Mouse (Mus musculus) kidney, adult 8-10 months (tissue): ENCODE measurements at regions not wholly inside any gene's neighbourhood (a gene's known extent, or its start where the extent isn't known, plus 50 kb on each side); places are given as distances from the start of the nearest gene placed in this dataset.

Experiments
- DNase-seq, 2 experiments: peaks; one replicate each; pipeline ENCODE4 v3.0.0; 2022

DNA sequence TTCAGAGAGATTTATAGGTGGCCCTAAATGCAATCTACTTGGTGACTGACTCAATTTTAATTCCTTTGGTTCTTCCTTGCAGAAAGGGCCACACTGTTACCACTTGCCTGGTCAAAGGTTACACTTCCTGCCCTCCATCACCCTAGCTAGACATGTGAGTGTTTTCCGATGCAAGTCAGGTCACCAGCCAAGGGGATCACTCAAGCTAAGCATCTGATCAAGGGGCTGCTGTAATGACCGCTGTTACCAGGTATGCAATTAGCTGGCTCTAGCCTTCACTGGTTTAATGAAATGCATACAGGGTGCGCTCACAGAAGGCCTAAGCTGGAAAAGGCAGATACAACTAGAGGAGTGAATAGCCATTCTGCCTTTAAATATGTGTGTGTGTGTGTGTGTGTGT lies 105.1 kb downstream of the Mtx2 start:
- DNase-seq: peak; percentile 13 to 33

DNA sequence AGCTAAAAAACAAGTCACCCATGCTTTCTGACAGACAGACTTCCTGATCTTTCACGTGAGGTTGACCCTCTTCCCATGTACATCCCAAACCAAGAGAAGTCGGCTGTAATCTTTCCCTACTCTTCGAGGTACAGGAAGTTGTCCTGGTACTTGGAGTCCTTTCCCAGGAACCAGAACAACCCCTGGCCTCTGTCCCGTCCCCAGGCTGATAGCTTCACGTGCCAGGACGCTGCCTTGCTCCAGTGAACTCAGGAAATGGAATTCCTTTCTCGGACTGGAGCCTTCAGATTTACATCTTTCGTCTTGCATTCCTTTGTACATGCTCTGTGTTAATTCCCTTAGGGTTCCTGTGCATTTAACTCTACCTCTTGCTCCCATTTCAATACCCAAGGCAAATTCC lies 107.6 kb downstream of the Mtx2 start:
- peak; percentile 61 to 74 for DNase-seq

DNA sequence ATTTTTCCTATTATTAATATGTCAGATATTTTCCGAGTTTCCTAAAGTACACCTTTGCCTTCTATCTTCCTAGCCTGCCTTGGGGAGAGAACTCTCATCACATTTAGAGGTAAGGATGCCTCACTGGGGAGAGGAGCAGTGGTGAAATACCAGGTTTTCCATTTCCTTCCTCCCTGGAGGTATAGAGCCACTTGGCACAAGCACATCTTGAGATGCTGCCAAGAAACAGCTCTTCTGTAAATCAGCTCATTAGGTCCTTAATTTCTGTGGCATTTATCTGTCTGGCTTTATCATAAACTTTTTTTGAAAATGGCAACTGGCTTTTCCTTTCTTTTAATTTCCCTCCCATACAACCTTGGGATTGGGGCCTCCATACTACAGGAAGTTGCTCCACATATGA lies 108.2 kb downstream of the Mtx2 start:
- DNase-seq: no peak

DNA sequence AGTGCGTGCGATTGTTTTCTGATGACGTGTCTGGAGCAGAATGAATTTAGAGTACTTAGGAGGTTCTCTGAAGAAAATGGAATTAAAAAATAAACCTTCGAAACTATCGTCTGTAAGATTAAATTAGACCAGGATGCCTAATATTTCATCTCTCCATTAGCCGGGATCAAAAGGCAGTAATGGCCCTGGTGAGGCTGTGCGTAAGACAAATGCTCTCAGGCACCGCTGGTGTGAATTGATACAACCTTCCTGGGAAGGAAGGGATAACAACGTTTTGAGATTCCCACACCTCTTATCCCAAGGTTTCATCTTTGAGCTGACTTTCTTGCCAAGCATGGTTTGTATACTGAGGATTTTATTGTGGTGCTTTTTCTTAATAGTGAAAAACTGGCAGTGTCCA lies 113.1 kb downstream of the Mtx2 start:
- DNase-seq: no peak

DNA sequence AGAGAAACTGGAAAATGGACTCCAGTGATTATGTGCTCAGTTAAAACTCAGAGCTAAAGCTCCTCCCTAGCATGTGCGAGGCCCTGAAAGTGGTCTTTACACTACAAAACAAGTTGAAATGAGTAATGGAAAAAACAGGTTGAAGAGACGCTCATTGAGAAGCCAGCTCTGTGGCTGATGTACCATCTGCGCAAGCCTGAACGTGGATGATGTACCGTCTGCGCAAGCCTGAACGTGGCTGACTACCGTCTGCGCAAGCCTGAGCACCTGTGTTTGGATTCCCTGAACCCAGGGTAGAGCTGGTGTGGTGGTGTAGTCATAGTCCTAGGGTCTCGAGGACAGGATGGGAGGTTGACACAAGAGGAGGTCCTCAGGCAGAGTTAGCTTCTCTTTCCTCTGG lies 116.4 kb downstream of the Mtx2 start:
- DNase-seq: no peak

DNA sequence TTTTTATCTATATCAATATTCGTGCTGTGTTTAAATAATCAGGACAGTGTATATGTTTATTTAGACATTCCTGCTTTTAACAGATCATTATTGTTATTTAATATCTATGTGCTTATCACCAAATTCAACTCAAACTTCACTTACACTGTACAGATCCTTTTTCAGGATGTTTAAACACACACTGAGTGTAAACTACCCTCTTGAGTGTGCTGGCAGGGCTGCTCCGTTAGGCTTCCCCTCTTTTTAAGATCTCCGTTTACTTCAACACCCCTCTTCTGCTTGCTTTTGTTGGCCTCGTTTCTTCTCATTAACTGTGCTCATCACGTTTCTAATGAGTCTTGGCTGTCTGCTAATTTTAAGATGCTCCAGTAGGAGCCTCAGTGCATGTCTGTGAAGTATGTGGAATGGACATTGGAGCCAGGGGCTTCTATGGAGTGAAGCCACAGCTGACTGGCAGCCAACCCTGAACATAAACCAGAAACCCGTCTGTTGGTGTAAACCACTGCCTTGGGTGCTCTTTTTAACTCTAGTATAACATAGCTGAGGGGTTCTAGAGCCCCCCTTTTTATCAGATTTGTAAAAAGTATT lies 117.1 kb downstream of the Mtx2 start:
- no peak for DNase-seq

DNA sequence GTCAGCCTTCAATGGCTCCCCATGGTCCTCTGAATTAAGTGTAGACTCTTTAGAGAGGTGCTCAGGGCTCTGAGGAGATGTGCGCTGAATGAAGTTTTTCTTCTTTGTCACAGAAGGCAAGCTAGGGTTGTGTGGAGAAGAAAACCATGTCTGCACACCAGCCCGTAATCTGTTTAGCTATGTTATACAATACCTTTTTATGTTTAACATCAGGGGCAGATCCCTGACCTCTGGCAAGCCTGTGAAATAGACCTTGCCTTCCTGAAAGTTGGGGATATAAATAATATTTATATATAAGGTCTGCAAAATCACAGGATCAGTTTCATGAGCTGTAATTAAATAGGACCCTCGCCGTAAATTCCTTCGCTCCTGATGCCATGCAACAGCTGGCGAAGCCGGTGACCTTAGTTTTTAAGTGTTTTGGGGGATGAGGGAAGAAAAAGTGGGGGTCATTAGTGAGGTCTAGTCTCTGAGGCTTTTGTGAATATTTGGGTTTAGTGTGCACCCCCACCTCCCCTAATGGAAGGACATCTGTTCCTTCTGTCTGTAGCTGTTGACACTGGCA lies 119.7 kb downstream of the Mtx2 start:
- DNase-seq: no peak

DNA sequence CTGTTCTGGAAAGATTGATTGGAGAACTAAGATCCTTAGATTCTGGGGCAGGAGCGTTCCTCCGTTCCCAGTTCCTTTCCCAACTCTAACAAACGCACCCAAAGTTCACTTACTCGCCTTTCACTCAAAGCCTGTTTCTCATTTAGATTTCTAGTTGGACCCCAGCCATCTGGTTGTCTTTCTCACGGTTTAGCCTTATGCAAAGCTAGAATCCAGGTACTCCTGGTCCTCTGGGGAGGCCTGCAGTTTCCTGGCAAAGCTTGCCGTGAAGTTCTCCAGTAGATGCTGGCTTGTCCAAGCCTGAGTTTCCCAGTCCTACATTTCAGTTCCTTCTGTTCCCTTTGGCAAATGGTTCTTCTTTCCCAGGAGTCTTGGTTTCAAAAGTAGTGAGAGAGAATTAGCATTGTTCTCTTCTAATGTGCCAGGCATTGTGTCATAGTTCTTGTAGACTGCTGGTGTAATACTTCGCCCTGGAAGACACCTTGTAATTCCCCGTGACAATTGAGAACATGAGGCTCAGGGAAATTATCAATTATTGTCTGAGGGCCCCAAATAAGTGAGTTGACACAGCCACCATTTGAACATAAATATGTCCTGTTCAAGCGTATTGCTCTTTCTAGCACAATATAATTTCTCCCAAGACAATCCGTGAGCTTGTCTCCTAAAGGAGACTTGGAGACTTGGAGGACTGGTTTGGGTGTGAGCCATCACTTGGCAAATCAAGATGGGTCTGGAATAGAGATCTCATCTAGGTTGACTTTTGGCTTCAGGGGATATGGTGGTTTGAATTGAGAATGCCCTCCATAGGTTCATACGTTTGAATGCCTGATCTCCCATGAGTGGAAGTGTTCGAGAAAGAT lies 126.0 kb downstream of the Mtx2 start:
- no peak for DNase-seq

DNA sequence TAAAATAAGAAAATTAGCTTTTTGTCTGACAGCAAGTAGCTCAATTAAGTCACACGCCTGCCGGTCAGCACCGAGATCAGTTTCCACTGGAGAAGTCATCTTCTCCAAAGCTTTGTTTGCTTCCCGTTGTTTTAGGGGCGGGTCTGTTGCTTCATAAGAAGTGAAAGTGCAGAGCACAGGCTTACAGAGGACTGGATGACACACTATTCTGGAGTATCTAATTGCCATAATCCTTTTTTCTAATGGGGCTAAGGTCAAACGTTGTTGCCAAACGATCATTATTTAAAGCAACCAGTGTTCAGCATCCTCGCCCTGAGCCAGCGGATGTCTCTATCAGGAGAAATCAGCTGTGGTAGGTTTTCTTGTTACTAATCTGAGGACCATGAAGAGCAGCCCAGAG lies 128.5 kb downstream of the Mtx2 start:
- no peak for DNase-seq

DNA sequence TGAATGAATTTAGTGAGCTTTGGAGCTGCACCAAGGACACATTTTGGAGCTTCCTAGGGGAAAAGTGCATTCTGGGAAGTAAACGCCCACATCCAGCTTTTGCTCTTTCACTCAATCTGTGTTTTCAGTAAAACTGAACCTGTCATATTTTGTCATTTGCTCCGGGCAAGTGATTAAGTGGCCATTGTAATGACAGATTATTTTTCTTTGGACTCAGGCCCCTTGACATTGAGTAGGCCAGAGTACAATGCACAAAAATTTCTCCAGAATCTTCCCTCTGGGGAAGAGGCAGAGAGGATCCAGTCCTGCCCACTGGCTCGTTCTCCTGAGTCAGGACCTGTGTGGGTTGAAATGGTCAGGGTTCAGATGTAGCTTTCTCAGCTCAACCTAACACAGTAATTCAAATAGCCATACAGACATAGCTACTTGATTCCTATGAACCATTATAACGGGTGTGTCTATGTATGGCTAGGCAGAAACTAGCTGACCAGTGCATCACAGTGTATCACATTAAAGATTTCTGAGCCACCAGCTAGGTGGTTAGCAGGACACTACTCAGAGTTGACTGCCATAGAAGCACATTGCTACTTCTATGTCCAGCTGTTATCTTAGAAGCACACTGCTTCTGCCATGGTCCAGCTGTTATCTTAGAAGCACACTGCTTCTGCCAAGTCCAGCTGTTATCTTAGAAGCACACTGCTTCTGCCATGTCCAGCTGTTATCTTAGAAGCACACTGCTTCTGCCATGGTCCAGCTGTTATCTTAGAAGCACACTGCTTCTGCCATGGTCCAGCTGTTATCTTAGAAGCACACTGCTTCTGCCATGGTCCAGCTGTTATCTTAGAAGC lies 129.9 kb downstream of the Mtx2 start:
- no peak for DNase-seq

DNA sequence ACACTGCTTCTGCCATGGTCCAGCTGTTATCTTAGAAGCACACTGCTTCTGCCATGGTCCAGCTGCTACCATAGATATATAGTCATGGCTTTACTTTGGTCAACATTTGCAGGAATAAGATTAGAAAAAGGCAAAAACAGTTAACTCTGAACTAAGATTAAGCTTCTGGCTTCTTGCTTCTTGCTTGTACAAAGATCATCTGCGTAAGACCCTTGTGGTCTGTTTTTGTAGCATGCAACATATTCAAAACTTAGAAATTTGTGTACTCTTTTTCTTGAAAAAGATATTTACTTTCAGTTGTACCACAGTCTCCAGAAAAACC lies 130.5 kb downstream of the Mtx2 start:
- no peak for DNase-seq

DNA sequence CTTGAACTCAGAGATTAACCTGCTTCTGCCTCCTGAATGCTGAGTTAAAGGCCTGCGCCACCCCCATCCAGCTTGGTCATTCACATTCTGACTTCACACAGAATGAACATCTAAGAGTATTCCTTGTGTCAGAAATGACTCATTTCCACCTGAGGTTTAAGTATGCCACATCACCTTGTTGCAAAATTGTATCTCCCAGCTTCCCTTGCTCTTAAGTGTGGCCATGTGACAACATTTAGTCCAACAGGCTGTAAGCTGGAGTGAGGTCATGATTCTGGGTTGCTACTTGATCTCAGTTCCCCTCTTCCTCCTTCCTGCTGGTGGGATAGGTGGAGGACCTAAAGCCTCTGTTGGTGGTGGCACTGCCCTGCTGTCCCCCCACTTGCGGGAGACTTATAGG lies 131.0 kb downstream of the Mtx2 start:
- DNase-seq: no peak

DNA sequence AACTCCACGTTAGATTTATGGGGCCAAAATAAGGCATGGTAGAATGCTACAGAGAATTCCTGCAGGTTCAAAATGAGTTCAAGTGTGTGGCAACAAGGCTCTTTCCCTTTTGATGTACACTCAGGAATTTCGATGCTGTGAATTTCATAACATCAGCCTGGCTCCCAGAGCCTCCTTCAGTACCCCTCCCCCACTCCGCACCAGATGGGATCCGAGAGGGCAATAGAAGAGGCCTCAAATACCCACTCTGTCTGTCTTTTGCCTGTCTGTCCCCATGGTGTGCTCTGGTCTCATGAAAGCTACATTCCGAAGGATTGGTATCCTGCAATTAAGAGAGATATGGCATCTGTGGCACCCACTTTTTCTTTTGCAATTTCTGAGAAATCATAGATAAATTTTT lies 134.3 kb downstream of the Mtx2 start:
- no peak for DNase-seq

DNA sequence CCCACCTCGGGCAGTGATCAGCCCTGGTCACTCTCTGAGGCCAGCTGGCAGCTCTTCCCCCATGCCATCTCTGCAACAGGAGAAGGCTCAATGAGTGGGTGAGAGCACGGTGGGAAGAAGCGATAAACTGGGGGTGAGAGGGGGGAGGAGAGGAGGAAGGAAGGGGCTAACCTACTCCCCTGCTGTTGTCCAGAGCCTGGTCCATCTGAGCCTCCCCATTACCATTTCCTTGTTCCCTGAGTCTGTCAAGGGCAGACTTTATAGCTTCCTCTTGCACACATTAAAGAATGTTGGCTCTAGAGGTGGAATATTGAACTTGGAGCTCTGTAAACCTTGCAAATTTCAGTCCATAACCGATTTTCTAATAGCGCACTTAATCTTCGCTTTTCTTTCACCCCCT lies 136.8 kb downstream of the Mtx2 start:
- no peak for DNase-seq

DNA sequence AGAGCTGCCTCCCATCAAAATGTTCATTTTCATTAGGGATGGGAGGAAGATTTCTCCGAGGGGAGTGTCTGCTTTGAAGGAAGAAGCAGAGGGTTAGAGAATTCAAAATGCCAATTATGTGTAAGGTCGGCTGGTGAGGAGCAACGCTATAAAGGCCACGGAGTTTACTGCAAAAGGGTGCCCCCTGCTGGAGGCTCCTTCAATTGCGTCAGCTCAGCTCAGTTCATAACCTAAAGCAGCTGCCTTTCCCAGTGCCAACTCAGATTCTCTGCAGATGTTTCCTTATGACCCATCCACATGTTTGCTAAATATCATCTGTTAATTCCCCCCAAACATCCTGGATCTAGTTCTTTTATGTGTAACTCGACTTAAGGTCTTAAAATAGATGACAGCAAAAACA lies 138.8 kb downstream of the Mtx2 start:
- peak; percentile 80 to 93 for DNase-seq

DNA sequence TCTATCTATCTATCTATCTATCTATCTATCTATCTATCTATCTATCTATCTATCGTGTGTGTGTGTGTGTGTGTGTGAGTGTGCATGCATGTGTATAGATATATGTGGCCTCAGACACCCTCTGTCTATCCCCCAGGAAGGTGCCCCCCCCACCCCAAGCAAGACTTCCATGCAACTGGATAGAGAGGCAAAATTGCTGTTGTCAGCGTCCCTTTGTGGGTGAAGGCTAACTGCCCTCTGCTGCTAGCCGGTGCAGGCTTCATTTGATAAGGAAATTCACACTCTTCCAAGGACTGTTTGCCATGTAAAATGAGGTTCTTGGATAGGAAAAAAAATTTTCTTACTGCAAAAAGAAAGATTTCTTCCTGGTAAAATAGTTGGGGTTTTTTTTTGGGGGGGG lies 139.4 kb downstream of the Mtx2 start:
- no peak for DNase-seq

DNA sequence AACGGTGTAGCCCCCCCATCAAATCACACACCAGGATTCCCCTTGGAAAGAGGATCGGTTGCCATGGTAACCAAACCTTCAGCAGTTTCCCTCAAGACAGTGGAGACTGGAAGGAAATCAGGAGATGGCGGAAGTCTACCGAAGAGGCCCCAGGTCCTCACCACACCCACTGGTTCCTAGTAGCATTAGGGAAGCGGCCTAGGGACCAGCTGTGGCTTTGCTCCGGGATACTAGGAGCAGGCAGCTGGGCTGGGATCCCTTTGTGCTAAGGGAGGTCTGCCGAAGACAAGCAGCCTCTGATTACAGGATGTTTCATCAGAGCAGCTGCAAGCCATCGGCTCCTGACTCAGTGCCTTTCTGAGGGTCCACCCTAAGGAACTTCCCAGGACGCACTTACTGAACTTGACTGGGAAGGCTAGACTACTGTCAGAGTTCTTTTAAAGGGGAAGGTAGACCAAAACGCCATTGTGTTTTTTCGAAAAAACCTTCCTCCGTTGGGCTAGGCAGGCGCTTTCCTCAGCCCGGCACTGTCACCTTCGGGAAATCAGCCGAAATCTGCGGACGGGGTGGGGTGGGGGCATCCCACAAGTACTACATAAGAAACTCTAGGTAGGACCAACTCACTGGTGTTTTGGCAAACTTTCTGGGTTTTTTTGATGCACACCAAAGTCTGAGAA lies 139.9 kb downstream of the Mtx2 start:
- no peak for DNase-seq

DNA sequence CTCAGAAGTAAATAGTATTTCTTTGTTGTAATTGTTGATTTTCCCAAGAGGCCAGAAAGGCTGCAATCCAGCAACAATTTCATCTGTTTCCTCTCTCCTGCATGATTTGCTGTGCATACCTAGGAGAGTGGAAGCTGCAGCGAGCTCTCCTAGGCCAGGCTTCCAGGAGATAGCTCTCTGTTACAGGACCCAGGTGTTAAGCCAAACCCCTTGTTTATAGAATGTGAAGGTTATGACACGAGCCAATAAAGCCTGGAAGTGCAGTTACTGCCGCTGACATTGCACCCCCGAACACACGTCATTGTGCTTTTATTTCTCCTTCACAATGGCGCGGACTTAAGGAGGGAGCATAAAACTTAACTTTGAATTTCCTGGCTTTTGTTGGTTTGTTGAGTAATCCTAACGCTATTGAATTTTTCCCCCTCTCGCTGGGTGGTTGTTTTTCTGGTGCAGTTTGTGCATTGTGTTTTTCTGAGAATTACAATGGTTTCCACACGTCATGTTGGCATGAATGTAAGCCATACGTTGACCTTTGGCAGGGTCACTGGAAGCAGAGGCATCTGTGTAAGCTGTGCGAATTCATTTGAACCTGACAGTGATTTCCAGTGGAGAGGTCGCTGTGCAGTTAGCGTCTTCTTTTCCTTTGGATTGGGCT lies 145.1 kb downstream of the Mtx2 start:
- DNase-seq: no peak

DNA sequence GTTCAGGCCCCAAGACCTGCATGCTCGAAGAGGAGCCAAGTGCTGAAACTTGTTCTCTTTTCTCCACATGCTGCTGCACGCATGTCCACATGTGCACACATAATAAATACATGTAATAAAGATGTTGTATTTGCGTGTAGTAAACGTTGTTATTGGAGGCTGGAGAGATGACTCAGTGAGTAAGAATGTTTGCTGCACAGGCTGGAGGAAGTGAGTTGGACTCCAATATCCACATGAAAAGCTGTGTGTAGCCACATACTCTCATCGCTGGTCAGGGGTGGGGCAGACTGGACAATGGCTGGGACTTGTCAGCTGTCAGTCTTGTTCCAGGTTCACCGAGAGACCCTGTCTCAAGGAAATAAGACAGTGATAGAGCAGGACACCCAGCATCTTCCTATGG lies 147.8 kb downstream of the Mtx2 start:
- no peak for DNase-seq

DNA sequence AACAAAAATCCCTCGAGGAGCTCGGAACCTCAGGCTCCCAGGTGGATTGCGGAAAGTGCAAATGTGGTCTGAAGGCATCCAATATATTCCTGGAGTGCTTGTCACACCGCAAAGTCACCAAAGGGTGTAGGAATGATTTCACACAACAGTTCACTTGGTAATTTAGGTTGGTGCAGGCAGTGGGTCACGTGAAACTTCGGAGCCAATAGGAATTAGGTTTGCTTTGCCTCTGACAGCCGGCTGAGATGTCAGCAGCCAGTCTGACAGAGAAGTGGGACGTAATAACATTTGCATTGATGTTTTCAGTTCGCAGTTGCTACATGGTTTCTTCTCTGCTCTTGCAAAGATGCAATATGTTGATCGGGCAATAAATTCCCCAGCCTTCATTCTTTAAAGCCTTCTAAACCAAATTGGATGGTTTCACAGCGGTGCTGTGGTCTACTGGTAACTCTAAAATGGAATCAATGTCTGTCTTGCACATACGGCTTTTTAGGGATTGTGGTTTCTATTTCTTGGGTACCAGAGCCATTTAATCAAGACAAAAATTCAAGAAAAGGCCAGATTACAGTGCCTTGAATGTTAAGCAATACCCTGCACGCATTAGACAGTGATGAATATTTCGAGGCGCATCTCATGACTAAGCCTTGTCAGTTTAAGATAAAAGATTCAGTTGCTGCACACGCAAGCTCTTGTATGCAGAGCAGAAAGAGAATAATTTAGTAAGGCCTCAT lies 149.2 kb downstream of the Mtx2 start:
- no peak for DNase-seq

DNA sequence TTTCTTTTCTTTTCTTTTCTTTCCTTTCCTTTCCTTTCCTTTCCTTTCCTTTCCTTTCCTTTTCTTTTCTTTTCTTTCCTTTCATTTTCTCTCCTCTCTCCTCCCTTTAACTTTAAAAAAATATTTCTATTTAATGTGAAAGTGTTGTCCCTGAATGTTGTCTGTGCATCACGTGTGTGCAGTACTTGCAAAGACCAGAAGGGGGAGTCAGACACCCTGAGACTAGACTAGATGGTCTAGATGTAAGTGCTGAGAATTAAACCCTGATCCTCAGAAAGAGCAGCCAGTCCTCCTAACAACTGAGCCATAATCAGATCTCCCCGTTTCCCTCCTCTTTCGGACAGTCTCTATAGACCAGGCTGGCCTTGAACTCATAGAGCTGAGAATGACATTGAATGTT lies 151.7 kb downstream of the Mtx2 start:
- no peak for DNase-seq

DNA sequence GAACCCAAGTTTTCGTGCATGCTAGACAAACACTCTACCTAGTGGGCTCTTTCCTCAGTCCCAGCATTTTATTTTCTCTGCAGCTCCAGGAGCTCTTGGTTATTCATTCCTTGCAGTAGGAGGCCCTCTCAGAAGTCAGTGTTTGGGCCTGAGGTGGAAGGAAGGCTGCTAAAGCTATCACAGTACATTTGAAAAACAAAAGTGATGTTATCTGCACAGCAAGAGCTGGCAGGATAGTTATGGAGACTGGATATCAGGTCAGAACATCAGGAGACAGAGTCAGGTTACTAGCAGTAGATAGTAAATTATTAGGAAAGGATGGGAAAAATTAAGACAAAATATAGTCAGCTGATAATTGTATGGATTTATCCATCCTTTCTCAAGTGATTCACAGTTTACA lies 152.2 kb downstream of the Mtx2 start:
- DNase-seq: no peak
